Mouse (Mus musculus) MEL (cell line): ENCODE measurements at regions not wholly inside any gene's neighbourhood (a gene's known extent, or its start where the extent isn't known, plus 50 kb on each side); places are given as distances from the start of the nearest gene placed in this dataset.

ENCODE experiments used
- CTCF ChIP-seq, 3 experiments: IDR thresholded peaks in 2 of 3; conservative IDR thresholded peaks in 1 of 3; 2 replicates each; pipeline ENCODE4 v1.5.1; 2011 to 2012; ENCODE audit warnings: low read length in 3 of 3, low read depth in 2 of 3, mild to moderate bottlenecking in 2 of 3, improper control_type of control experiment in 1 of 3, inconsistent platforms in 1 of 3, mixed read lengths in 1 of 3, moderate library complexity in 1 of 3; ENCODE audit not compliant: control insufficient read depth in 1 of 3, insufficient read depth in 1 of 3, poor library complexity in 1 of 3, severe bottlenecking in 1 of 3
- ETS1 ChIP-seq: IDR thresholded peaks from 2 replicates; pipeline ENCODE4 v1.6.1; 2012; ENCODE audit warnings: low read depth, mild to moderate bottlenecking, inconsistent platforms, low read length, improper control_type of control experiment, moderate library complexity
- GATA1 ChIP-seq: IDR thresholded peaks from 2 replicates; pipeline ENCODE4 v1.6.1; 2011; ENCODE audit warnings: low read depth, low read length, improper control_type of control experiment
- MAFK ChIP-seq: IDR thresholded peaks from 2 replicates; pipeline ENCODE4 v1.6.1; 2011; ENCODE audit warnings: low read depth, mild to moderate bottlenecking, low read length, improper control_type of control experiment, borderline replicate concordance
- MAX ChIP-seq: IDR thresholded peaks from 2 replicates; pipeline ENCODE4 v1.6.1; 2011; ENCODE audit warnings: low read length, improper control_type of control experiment
- POLR2A ChIP-seq, 2 experiments: IDR thresholded peaks; 2 replicates each; pipeline ENCODE4 v1.6.1; 2011 to 2012; ENCODE audit warnings: low read length in 2 of 2, mild to moderate bottlenecking in 2 of 2, control low read depth in 1 of 2, improper control_type of control experiment in 1 of 2, low read depth in 1 of 2, moderate library complexity in 1 of 2; ENCODE audit not compliant: control insufficient read depth in 1 of 2, insufficient read depth in 1 of 2, poor library complexity in 1 of 2
- TCF12 ChIP-seq: IDR thresholded peaks from 2 replicates; pipeline ENCODE4 v1.6.1; 2014; ENCODE audit warnings: low read depth, mild to moderate bottlenecking, inconsistent platforms, low read length, improper control_type of control experiment, moderate library complexity
- ZKSCAN1 ChIP-seq: IDR thresholded peaks from 2 replicates; pipeline ENCODE4 v1.6.1; 2012; ENCODE audit warnings: low read depth, mild to moderate bottlenecking, inconsistent platforms, low read length, improper control_type of control experiment, moderate library complexity

DNA sequence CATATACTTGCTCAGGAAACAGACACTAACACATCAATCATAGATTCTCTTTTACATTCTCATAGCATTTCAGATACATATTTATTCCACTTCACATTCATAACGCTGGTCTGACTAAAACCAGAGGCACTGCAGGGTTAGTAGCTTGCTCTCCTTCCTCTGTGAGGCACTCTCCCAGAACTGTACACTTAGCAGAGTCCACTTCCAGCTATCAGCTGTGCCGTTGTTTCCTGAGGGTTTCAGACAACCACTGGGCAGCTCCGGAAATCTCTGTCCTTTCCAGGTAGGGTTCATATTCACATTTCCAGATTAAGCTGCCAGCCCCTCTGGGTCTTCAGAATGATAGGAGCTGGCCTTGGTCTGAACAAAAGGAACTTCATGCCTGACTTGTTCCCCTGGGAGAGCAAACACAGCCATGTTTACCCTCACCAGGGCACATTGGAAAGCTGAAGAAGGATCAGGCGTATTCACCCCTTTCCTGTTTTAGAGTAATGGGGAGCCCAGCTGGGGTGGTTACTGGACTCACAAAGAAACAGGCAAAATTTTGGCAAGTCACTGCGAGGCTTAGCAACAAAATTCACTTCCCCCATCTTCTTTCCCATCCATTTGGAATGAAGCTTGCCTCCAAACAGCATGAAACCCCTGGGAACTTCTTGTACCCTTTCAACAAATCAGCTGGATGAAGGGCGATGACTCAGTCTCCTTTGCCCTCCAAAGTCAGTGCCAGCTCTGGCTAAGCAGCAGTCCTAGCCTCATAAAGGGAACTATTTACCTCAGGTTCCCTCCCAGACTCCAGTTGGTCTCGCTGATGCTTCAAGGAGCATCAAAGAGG, 622.0 kb downstream of the Sqor start:
- TF ChIP-seq ZKSCAN1 (no peak), MAX (no peak), GATA1 (no peak), POLR2A (IDR thresholded peaks at IDR 0.05; ENCODE audit: control insufficient read depth in 1 of 2, insufficient read depth in 1 of 2, low read depth in 1 of 2, low read length in 2 of 2, poor library complexity in 1 of 2) (no peak), CTCF (IDR thresholded peaks at IDR 0.05 in 2 of 3, conservative IDR thresholded peaks at IDR 0.05 in 1 of 3; ENCODE audit: control insufficient read depth in 1 of 3, insufficient read depth in 1 of 3, low read depth in 2 of 3, low read length in 3 of 3, poor library complexity in 1 of 3, severe bottlenecking in 1 of 3) (no peak), ETS1 (no peak), MAFK (no peak), TCF12 (no peak)
